Mouse (Mus musculus) neural tube, embryonic 15.5 days (tissue): ENCODE results near the gene Morc2b. TPM values are rescaled to one million over a fixed set of nuclear protein-coding genes. Genes with fewer than 3 reads are reported as not detected.
A peak's percentile ranks its signal among the peaks of the same experiment; 100 is the strongest.
"Not testable (repeated sequence)": the region's sequence is repeated elsewhere in the genome, so short reads cannot be mapped to it uniquely, and the experiment has no call there.

Experiments used
- ATAC-seq: fragments of 200-750 bp; cut with Nextera tagmentation; 2 replicates; pipeline ENCODE4 v1.8.0; 2017; ENCODE audit warnings: mild to moderate bottlenecking, moderate TSS enrichment, moderate library complexity; ENCODE audit not compliant: low FRiP score
- H3K27ac ChIP-seq: fragments of 300-500 bp; sonication (generic); replicated peaks from 2 replicates; pipeline ENCODE4 v1.5.1; 2015; ENCODE audit warnings: mild to moderate bottlenecking, inconsistent platforms
- H3K27me3 ChIP-seq: fragments of 300-500 bp; sonication (generic); replicated peaks from 2 replicates; pipeline ENCODE4 v1.6.1; 2015; ENCODE audit warnings: inconsistent platforms
- H3K36me3 ChIP-seq: fragments of 300-500 bp; sonication (generic); 2 replicates; pipeline ENCODE4 v1.6.1; 2015; ENCODE audit warnings: inconsistent platforms
- H3K4me1 ChIP-seq: fragments of 300-500 bp; sonication (generic); 2 replicates; pipeline ENCODE4 v1.6.1; 2015; ENCODE audit warnings: inconsistent platforms
- H3K4me2 ChIP-seq: fragments of 300-500 bp; sonication (generic); 2 replicates; pipeline ENCODE4 v1.6.1; 2015; ENCODE audit warnings: inconsistent platforms, mild to moderate bottlenecking, moderate library complexity
- H3K4me3 ChIP-seq: fragments of 300-500 bp; sonication (generic); replicated peaks from 2 replicates; pipeline ENCODE4 v1.5.1; 2015; ENCODE audit warnings: mild to moderate bottlenecking, inconsistent platforms
- H3K9ac ChIP-seq: fragments of 300-500 bp; sonication (generic); replicated peaks from 2 replicates; pipeline ENCODE4 v1.6.1; 2015; ENCODE audit warnings: mild to moderate bottlenecking, inconsistent platforms
- H3K9me3 ChIP-seq: fragments of 300-500 bp; sonication (generic); replicated peaks from 2 replicates; pipeline ENCODE4 v1.6.1; 2016; ENCODE audit warnings: inconsistent platforms
- WGBS: fragments of 180-500 bp; shearing (Covaris S2); methylation state at CpG from one replicate; pipeline ENCODE4 v1.1.7; 2015; ENCODE audit warnings: mixed read lengths; 5-methylcytosine and 5-hydroxymethylcytosine counted together
- polyA plus RNA-seq: library from polyadenylated mRNA; unstranded; fragments of >200 nt; fragmentation: Nextera tagmentation; extraction: Ambion mirVana; gene quantifications from 2 replicates; pipeline ENCODE4 v1.2.1, GENCODE M21; 2015

Gene Morc2b
- 0.74 and 1.2 TPM in 2 replicates for polyA plus RNA-seq

- Histone ChIP-seq H3K4me3 (no peak within 1 kb of the TSS), H3K9me3 (peaks cover 4% of the 10 kb centered on the region; the same call in 1 of the 2 replicates), H3K4me1 (no peaks in the 10 kb centered on the region), H3K4me2 (no peak within 1 kb of the TSS), H3K27ac (no peak within 1 kb of the TSS), H3K9ac (no peak within 1 kb of the TSS), H3K27me3 (no peaks in the 10 kb centered on the region), H3K36me3 (no peaks in the 10 kb centered on the region)
- no peak for ATAC-seq
- 75% methylated on average over 18 of the region's 18 CpGs for WGBS
Measured at GRCm38 (mm10) chr17:33139261-33139820, at the start of gene Morc2b. Gene Morc2b, minus strand, starts transcription at chr17:33139683.

GRCm38 (mm10) chr17:33168147-33168546 is 28.7 kb upstream of the Morc2b start, which contains the start of gene Olfr55:
Gene Olfr55, plus strand, starts transcription at chr17:33168447.
- H3K27ac ChIP-seq, H3K9me3 ChIP-seq, ATAC-seq, H3K27me3 ChIP-seq, H3K36me3 ChIP-seq, H3K9ac ChIP-seq, H3K4me1 ChIP-seq, H3K4me3 ChIP-seq, H3K4me2 ChIP-seq: not testable (repeated sequence)
- WGBS = 79% methylated on average over 1 of the region's 1 CpGs

- Histone ChIP-seq H3K4me2 (no peak overlapping the region), H3K9ac (no peak overlapping the region), H3K4me3 (no peak overlapping the region), H3K4me1 (no peaks in the 10 kb centered on the region), H3K27me3 (no peaks in the 10 kb centered on the region), H3K36me3 (no peaks in the 10 kb centered on the region), H3K27ac (no peak overlapping the region), H3K9me3 (no peaks in the 10 kb centered on the region)
- ATAC-seq = no peak
- WGBS = 71% methylated on average over 2 of the region's 2 CpGs
Measured at GRCm38 (mm10) chr17:33126257-33126656, 13.2 kb downstream of the Morc2b start.

- no peaks in the 10 kb centered on the region for H3K4me1 ChIP-seq
- H3K9ac ChIP-seq = no peak overlapping the region
- no peak for ATAC-seq
- no peak overlapping the region for H3K4me2 ChIP-seq
- no peaks in the 10 kb centered on the region for H3K27me3 ChIP-seq
- H3K27ac ChIP-seq = no peak overlapping the region
- H3K9me3 ChIP-seq = no peaks in the 10 kb centered on the region
- H3K36me3 ChIP-seq = no peaks in the 10 kb centered on the region
- no peak overlapping the region for H3K4me3 ChIP-seq
Measured at GRCm38 (mm10) chr17:33124546-33124945, 14.9 kb downstream of the Morc2b start.

- H3K27ac ChIP-seq = no peak overlapping the region
- H3K9ac ChIP-seq = no peak overlapping the region
- no peak overlapping the region for H3K4me3 ChIP-seq
- H3K36me3 ChIP-seq = peaks cover 3% of the 10 kb centered on the region; the same call in 1 of the 2 replicates
- ATAC-seq = no peak
- WGBS = 96% methylated on average over 2 of the region's 2 CpGs
- no peaks in the 10 kb centered on the region for H3K9me3 ChIP-seq
- H3K27me3 ChIP-seq = no peaks in the 10 kb centered on the region
- H3K4me1 ChIP-seq = peaks cover 13% of the 10 kb centered on the region
- H3K4me2 ChIP-seq = no peak overlapping the region
Measured at GRCm38 (mm10) chr17:33097396-33097795, 42.1 kb downstream of the Morc2b start.

- Histone ChIP-seq H3K4me3 (peak overlapping the region; percentile 77), H3K4me1 (peaks cover 30% of the 10 kb centered on the region), H3K4me2 (peak overlapping the region; percentile 71), H3K36me3 (no peaks in the 10 kb centered on the region), H3K27me3 (no peaks in the 10 kb centered on the region), H3K9ac (peak overlapping the region; percentile 85), H3K27ac (peak overlapping the region; percentile 93), H3K9me3 (no peaks in the 10 kb centered on the region)
- ATAC-seq = peak; percentile 83
- 2% methylated on average over 31 of the region's 31 CpGs for WGBS
Measured at GRCm38 (mm10) chr17:33092391-33093193, 46.9 kb downstream of the Morc2b start.

GRCm38 (mm10) chr17:33091630-33092029 is 47.9 kb downstream of the Morc2b start:
- H3K4me3 ChIP-seq = 0 out of 2 replicates have a peak overlapping the region, but pooled peaks have one; percentile 77
- ATAC-seq = no peak

GRCm38 (mm10) chr17:33089220-33089949 is 50.1 kb downstream of the Morc2b start, which contains the start of gene Zfp563:
Gene Zfp563, plus strand, starts transcription at chr17:33089310.
- WGBS = 3% methylated on average over 34 of the region's 34 CpGs
- Histone ChIP-seq H3K4me1 (peaks cover 28% of the 10 kb centered on the region), H3K4me3 (peak within 1 kb of the TSS; percentile 61), H3K4me2 (peak within 1 kb of the TSS; percentile 72), H3K36me3 (no peaks in the 10 kb centered on the region), H3K27ac (peak within 1 kb of the TSS; percentile 85), H3K9me3 (no peaks in the 10 kb centered on the region), H3K9ac (peak within 1 kb of the TSS; percentile 57), H3K27me3 (no peaks in the 10 kb centered on the region)
- peak; percentile 92 for ATAC-seq

More at GRCm38 (mm10) chr17:33091630-33092029, 47.9 kb downstream of the Morc2b start:
- Histone ChIP-seq H3K9ac (no peak overlapping the region), H3K36me3 (no peaks in the 10 kb centered on the region), H3K27ac (peak overlapping the region; percentile 93), H3K4me1 (peaks cover 30% of the 10 kb centered on the region), H3K27me3 (no peaks in the 10 kb centered on the region), H3K4me2 (peak overlapping the region; percentile 71), H3K9me3 (no peaks in the 10 kb centered on the region)
- WGBS = 69% methylated on average over 1 of the region's 1 CpGs

GRCm38 (mm10) chr17:33067958-33068357 is 71.5 kb downstream of the Morc2b start, which contains the start of gene 4921501E09Rik:
Gene 4921501E09Rik, minus strand, starts transcription at chr17:33068058.
- Histone ChIP-seq H3K4me2 (no peak within 1 kb of the TSS), H3K36me3 (no peaks in the 10 kb centered on the region), H3K27ac (no peak within 1 kb of the TSS), H3K27me3 (no peaks in the 10 kb centered on the region), H3K9ac (no peak within 1 kb of the TSS), H3K9me3 (no peaks in the 10 kb centered on the region), H3K4me1 (no peaks in the 10 kb centered on the region), H3K4me3 (no peak within 1 kb of the TSS)
- 57% methylated on average over 1 of the region's 1 CpGs for WGBS
- ATAC-seq = no peak
